Mouse (Mus musculus) cerebellum, adult 8-10 months (tissue): ENCODE results near the gene Zdhhc16.

Experiments used
- DNase-seq: peaks from one replicate; pipeline ENCODE4 v3.0.0; 2022

The Zdhhc16 gene

DNA sequence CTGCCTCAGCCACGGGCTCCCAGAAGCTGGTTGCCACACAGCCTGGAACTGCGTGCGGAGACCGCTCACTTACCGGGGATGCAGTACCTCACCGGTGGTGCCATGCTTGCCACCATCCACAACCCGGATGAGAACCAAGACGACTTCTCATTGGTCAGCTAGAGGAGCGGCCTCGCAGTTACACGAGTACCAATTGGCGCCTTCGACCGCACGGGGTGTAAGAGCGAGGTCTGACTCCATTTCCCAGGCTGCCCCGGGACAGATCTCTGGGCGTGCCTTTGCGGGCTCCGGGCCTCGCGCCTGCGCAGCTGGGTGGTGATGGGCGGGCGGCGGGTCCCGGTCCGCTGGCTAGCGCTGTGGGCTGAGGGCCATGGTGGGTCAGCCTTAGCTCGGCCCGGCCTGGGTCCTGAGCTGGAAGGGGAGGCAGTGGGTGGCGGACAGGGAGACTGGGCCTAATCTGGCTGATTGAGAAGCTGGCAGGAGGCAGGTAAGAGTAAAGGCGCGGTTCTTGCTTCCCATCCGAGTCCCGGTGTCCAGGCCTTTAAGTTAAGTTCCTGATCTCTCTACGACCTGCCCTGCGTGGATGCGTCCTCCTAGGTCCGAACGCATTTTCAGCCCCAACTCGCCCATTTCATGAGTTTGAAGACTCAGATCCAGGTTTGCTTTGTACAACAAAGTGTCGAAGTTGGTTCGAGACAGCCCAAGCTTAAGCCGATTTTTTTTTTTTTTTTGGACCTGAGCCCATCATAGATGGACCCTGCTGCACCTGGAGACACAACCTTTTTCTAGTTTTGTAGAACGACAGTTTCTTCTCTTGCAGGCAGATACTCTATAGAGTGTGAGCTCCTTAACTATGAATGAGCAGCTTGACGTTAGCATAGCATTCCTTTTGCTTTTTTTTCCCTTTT is at the start of gene Zdhhc16, which contains the start of gene Exosc1:
Zdhhc16 (plus strand) TSS at position 302 of the 908 bp plus-strand sequence.
Exosc1 (minus strand) TSS at position 245 of the 908 bp plus-strand sequence.
- DNase-seq, result peak; percentile 97

DNA sequence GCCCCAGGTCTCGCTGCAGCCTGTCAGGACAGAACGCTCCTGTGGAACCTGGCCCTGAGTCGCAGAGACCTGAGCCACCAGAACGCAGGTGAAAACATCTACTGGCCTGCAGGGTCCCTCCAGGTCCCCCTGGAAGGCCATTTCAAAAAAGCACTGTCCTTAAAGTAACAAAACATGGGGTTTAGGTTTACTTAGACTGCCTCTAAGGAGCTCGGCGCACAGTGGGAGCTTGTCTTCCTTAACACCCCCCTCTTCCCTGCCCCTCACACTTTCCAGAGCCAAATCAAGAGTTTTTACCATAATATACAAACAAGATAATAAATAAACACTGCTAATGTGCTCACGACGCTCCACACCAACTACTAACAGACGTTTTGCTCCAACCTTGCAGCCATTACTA is 49.4 kb upstream of the Zdhhc16 start:
- DNase-seq, result no peak

DNA sequence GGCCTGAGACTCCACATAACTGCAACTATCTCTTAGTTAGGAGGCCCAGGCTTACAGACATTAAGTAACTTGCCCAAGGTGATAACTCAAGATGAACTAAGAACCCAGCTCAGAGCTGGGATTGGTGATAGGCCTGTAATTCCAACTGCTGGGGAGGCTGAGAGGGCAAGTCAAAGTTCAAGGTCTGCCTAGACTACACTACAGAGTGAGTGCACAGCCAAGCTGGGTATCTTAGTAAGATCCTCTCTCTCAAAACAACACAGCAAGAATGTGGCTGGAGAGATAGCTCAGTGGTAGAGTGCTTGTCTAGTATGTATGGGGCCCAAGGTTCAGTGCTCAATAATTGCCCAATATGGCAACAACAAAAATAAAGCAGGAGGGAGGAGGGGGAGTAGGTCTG is 45.1 kb upstream of the Zdhhc16 start:
- DNase-seq, result no peak

DNA sequence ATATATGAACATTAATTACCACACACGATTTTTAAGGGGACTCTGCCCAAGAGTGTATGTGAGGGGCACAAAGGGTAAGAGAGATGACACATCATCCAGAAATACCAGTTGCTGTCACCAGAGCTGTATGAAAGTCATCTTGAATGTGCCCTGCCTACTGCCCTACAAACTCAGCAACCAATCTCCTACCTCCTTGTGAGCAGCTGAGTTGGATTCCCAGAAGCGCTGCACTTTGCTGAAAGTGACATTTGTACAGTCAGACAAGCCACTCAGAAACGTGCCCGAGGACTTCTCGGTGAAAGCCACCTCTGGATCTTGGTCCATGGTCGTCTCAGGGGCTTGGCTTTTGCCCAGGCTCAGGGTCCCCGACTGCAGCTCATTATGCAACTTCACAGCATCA is 38.3 kb upstream of the Zdhhc16 start:
- DNase-seq, result no peak

DNA sequence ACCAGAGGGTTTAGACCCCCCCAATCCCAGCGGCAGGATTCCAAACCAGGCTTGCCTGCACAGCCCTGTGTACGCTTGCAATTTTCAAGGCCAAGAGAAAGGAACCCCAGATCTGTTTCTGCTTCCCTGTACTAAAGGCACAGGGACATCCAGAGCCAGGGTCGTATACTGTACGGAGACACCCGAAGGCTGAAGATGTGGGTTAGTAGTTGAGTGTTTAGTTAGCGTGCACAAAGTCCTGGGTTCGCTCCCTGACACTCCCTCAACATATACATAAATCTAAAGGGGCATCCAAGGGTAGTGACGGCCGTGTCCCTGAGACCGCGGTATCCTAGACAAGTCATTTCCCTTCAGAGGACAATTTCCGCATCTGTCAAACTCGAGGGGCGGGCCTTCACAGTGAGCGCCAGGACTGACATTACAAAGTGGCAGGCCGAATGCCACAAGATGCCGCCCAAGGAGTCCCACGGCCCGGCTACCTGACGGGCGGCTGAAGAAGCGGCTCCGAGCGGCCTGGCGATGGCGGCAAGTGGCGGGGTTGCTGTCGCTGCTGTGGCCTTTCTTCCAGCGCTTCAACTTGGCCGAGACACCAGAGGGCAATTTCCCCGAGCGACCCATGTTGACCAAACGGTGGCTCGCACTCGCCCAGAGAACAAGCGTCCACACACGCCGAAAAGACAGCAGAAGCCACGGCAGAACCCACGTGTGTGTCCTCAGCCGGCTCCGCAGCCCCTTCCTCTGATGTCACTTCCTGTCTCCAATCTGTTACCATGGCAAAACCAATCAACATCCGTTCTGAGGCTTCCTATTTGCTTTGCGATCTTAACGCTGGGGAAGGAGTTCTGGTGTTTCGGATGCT is 37.6 kb upstream of the Zdhhc16 start, which contains the start of gene Rrp12:
Rrp12 (minus strand) TSS at position 714 of the 859 bp plus-strand sequence.
- peak; percentile 78 for DNase-seq

DNA sequence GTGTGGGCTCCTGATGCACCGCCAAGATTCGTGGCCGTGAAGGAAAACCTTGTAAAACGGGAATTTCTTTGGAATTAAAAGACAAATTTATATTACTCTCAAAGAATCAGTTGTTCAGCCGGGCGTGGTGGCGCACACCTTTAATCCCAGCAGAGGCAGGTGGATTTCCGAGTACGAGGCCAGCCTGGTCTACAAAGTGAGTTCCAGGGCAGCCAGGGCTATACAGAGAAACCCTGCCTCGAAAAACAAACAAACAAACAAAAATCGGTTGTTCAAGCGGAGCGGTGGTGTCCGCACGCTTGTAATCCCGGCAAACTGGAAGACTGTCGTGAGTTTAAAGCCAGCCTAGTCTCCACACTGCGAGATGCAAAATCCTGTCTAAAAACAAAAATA is 37.0 kb upstream of the Zdhhc16 start:
- DNase-seq, result no peak

DNA sequence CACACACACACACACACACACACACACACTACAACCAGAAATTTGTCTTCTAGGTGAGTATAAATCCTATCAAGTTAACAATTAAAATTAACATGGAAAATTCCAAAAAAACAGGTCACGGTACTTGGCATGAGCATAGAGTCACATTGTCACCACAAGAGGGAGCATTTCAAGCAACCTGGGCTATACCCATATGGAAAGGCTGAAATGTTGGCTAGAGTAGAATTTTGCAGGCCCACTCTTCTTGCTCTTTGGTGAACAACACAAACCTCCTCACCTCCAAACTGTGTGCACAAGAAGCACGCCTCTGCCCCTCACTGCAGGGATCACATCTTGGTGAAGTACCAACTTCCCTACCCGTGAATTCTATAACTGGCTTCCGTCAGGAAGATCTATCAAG is 34.4 kb upstream of the Zdhhc16 start:
- DNase-seq, result peak; percentile 52

DNA sequence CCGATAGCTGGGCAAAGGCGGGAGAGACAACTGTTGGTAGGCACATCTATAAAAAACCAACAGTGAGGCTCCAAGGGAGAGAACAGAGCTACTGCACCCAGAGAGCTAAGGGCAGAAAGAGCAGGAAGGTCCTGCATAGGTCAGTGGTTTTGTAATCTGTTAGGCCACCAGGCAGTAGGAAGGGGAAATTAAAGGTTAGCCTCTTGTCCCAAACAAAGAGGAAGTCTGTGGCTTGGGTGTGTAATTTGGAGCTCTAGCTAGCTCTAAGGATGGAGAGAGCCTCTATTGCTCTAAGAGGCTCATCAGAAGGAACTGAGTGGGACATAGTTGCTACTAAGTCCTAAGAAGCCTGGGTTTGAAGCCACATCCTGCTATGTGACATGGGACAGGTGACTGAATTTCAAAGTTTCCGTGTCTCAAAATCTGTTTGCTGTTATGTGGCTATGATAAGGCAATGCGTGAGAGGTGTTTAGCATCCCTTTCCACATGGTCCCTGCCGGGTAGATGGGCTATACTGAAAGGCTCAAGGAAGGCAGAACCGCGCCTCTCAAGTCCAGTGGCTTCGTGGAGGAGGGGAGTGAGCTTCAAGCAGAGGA is 32.7 kb upstream of the Zdhhc16 start:
- no peak for DNase-seq

DNA sequence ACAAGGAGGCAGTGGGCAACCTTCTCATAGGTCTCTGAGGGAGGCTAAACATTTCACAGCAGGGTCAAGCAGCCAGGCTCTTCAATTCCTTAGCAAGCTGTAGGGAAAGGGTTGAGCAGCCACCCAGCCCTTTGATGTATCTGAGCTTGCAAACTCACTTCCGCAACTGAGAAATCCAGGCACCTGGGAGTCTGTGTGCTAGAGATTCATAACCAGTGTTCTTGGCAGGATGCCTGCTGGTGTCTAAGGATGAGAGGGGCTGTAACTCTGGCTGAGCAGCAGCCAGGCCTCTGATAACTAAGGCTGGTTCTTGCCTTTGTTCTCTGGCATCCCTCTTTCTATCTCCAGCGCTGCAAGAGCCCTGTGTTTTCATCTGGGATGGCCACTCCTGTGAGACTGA is 31.6 kb upstream of the Zdhhc16 start:
- no peak for DNase-seq

DNA sequence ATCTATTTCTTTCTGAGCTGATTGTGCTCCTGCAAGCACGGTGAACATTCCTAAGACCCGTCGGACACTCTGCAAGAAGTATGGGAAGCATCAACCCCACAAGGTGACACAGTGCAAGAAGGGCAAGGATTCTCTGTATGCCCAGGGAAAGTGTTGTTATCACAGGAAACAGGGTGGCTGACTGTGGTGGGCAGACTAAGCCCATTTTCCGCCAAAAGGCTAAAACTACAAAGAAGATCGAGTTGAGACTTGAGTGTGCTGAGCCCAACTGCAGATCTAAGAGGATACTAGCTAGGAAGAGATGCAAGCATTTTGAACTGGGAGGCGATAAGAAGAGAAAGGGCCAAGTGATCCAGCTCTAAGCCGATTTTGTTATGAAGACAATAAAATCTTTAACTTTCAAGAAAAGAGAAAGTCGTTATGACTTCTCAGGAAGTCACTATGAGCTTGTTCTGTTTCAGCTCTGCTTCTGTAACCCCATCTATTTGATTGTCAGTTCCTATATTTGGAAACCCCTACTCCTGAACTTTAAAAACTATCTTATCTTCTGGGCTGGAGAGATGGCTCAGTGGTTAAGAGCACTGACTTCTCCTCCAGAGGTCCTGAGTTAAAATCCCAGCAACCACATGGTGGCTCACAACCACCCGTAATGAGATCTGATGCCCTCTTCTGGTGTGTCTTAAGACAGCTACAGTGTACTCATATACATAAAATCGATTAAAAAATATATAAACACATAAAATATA is 30.3 kb upstream of the Zdhhc16 start:
- DNase-seq, result no peak

DNA sequence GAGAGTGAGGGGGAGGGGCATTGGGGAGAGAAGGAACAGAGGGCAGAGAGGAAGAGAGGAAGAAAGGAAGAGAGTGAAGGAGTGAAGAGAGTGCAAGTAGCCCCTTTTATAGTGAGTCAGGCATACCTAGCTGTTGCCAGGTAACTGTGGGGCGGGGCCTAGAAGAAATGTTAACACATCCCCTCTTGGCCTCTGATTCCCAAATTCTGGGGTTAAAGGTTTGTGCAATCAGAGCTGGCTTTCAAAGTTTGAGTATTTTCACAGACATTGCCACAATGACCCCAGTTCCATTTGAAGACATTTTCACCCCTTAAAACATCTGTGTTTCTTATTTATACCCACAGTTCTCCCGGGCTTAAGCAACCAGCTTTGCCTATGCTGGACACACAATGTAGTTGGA is 28.0 kb upstream of the Zdhhc16 start:
- DNase-seq, result no peak

DNA sequence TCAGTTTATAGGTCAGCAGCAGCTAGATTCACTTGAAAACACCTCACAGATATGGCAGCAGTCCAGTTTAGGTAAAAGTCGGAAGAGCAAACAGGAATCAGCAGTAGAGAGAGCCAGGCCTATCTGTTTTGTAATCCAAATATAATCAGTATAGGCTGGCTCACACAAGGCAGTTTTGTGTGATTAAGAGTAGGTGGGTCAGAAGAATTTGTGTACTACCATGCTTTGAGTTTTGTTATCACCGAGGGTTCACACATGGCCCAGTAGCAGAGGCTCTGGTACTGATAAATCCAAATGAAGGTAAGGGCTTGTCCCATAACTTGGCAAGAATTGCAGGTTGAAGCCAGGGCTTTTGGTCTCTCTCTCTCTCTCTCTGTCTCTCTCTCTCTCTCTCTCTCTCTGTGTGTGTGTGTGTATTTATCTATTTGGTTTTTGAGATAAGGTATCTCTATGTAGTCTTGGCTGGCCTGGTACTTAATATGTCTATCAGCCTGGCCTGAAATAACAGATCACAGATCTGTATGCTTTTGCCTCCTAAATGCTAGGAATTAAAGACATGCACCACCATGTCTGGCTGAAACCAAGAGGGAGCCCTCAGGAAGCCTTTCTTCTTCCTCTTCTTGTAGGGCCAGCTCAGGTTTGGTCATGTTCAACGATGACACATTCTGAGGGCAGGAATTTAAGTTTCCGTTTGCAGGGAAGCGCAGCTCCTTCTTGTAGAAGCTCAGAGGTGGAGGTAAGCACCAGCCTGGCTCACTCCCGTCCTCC is 26.8 kb upstream of the Zdhhc16 start:
- DNase-seq, result no peak

DNA sequence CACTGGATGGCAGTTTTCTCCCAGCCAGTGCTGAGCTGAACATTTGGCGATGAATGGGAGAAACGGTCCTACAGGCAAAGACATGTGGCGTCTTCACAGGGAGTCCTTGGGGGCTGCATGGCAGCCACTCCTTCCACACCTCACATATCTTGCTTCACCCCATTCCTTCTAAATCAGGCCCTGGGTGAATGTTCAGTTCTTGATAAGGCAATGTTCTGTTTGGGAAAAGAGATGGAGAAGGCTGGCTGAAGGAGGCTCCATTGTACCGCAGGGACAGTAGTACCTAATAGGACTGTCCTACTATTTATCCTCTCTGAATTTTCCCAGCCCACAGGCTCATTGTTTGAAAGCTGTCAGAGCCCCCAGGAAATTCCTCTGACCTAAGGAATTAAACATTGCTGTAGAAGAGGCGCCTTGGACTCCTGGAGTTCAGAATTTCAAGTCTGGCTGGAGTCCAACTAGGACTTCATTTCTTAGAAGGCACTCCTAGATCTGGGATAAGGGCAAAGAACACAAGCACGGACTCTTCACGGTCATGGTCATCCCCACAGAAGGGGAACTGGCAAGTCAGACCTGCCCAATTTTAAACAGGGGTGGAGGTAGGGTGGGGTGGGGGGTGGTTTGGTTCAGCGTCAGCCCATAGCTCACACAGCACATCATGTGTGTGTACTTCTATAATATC is 26.1 kb upstream of the Zdhhc16 start:
- no peak for DNase-seq

DNA sequence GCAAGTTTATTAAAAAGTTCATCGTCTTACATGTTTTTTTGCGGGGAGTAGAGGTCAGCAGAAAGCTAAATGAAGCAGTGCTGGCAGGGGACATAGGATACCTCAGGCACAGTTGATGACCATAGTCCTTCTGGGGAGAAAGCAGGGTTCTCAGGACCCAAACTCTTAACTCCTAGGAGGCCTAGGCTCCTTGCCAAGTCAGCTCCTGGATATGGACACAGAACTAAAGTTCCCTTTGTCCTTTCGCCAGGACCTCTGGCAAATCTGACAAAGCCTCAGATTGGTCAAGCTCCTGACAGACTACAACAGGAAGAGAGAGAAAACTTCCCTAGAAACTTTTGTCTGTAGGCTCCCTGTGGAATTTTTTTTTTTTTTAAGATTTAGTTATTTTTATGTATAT is 24.5 kb upstream of the Zdhhc16 start:
- DNase-seq, result no peak

DNA sequence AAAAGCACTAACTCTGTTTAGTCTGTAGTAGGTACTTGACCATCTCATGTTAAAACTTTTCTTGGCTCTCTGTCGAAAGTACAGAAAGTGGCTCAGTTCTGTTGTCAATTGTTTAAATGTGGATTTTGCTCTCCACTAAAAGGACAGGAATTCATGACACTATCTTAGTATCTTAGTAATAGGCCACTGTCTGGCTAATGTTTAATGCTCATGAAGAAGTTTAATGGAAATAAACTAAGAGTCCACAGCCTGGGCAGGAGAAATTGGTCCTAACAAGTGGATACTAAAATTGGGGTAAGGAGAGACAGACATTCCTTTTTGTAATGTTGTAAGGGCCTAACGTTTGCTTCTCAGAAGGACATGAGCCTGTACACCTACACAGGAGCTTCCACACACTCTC is 22.9 kb upstream of the Zdhhc16 start:
- DNase-seq, result no peak

DNA sequence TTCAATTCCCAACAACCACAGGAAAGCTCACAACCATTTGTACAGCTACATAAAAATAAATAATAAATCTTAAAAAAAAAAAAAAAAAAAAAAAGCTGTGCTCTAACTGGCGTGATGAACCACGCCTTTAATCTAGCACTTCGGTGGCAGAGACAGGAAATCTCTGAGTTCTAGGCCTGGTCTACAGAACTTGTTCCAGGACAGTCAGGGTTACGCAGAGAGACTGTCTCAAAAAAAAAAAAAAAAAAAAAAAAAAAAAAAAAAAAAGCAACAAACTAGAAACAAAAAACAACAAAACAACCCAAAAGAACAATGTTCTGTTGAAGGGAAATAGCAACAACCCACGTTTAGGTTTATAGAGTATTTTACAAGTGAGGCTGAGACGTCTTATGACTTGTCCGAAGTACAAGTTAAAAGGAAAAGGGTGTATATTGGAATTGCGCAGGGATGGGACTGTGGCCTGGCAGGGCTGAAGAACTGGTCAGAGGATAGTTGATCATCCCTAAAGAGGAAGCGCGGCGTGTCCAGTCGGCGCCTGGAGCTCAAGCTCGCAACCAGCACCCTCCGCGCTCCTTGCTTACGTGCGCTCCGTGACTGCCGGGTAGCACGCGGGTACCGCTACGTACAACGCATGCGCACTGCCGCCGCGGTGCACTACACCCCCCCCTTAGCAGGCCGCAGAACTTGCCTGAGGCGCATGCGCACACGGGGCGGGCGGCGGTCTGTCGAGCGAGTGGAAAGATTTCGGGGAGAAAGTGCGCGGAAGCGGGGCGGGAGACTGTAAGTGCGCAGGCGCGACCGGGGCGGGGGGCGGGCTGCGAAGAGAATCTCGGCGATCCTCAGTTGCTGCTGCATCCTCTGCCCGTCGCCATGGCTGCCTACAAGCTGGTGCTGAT is 21.9 kb upstream of the Zdhhc16 start, which contains the start of gene Pgam1:
Pgam1 (plus strand) TSS at position 746 of the 896 bp plus-strand sequence.
- peak; percentile 95 for DNase-seq

DNA sequence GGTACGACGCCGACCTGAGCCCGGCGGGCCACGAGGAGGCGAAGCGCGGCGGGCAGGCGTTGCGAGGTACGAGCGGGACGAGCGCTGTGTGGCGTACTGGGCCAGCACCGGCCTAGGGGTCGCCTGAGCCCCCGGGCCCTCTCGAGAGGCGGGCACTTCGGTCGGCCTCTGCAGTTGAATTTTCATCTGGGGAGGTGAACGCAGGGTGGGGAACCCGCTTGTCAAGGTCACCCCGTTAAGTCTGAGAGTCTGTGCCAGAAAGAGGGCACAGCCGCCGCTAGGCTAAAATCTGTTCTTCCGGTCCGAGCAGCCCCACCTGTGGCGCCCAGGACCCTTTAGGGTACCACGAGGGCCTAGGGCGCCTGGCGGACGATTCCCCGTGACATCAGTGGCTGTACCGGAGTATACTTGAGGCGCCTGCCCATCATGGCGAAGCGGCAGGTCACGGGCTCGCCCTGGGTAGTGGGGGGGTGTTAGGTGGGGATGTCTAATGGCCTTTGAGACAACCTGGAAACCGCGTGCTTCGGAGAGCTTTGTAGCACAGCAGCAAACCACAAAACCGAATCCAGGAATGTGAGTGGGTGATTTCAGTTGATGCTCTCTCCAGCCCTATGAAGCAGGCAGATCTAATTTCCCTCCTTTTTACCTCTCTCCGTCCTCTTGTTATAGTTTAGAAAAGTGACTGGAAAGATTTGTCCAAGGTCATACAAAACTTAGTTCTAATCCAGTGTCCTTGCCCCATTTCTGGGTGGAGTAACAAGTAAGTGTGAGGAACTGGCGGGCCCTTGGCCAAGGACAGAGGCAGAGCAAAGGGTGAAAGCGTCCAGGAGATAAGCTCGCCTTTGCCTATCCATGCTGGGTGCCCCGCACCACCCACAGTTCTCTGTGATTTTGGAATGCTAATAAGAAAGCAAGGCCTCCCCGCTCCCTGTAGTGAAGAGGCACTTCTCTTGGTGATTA is 20.9 kb upstream of the Zdhhc16 start:
- DNase-seq, result peak; percentile 63

DNA sequence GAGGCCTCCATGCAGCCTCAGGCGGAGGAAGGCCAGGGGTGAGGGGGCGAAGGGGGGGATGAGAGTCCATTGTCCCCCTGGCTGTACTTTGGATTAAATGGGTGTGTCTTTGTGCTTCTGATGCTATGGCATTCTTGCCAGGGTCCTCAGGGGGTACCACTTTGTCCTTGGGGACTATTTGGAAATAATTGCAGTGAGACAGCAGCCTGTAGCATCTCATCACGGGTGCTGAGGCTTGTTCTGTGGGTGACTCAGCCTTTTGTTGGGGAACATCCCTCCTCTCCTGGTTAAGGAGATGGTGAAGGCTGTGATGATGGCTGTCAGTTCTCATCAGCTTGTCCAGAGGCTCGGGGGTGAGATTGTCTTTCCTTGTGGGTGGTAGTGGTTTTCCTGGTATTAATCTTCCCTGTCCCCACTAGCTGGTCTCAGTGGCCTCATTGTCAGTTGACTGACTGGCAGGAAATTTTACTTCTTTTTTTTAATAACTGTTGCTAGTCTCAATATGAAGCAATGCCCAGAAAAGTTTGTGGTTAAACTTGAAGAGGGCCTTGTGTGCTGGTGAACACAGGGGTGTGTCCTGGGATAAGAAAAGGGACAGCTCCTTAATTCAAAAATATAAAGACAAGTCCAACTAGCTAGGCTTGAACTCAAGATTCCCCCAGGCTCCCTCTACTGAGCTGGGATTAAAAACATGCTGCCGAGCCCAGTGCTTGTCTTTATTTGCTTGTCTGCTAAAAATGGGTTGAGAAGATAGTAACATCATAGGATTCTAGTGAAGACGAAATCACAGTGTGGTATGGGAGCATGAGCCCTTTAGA is 19.3 kb upstream of the Zdhhc16 start:
- DNase-seq, result no peak
